Comparison of ENCODE assay signal across 11 mouse cellular contexts in the genomic region with DNA sequence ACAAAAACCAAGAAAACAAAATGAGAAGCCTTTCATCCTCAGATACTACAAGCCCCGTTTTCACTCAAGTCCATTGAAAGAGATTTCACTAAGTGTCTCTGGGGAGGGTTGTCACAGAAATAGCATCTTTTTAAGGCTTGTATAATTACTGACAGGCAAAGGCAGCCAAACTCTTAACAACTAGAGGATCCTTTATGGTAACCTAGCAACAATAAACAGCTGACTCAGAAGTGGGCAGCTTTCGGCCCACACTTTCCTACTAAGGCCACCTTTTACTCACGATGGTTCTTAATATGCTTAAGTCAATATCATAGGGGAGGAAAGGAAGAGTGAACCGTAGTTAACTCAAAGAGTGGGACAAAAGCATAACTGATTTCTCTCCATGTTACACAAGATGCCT. TPM values are rescaled to one million over a fixed set of nuclear protein-coding genes. Genes with fewer than 3 reads are reported as not detected.
DNase-seq lines count a peak whose midpoint lies in the region; ATAC-seq and TF ChIP-seq lines count a peak whose summit lies in the region.
"Had no signal": no experiment of that assay in that cellular context is flagged by ENCODE, and none has a peak within 500 bp of the region (broad histone marks: within the 10 kb centered on the region; RNA-seq: fewer than 3 reads in every experiment).

No protein-coding gene starts in this region.

- H3K4me2 ChIP-seq in hindbrain, embryonic 13.5 days = no peak overlapping the region
- H3K4me2 ChIP-seq in midbrain, embryonic 16.5 days (ENCODE audit: low read length) = no peak overlapping the region
- H3K4me2 ChIP-seq: limb, embryonic 15.5 days had no signal

- DNase-seq in adrenal gland, postnatal 14 days = peak; percentile 21
- no peak for DNase-seq in adrenal gland, postnatal 25 days
- peak in 1 of 2 experiments; percentile 42 for DNase-seq in layer of hippocampus, adult 2 months (ENCODE audit: low spot score in 2 of 2)
- no peak for DNase-seq in layer of hippocampus, adult 9-10 months (ENCODE audit: low spot score)
- no peak for DNase-seq in gastrocnemius, postnatal 10 days
- no peak for DNase-seq in testis, postnatal 14 days (ENCODE audit: low spot score)
- DNase-seq: kidney, postnatal 10 days had no signal

- TF ChIP-seq CTCF in layer of hippocampus, adult 2 months (conservative IDR thresholded peaks at IDR 0.05) = no peak

- 33% methylated on average over 4 of the region's 4 CpGs for WGBS in hindbrain, embryonic 13.5 days
- WGBS in midbrain, embryonic 16.5 days = 24% methylated on average over 4 of the region's 4 CpGs

- H3K4me3 ChIP-seq in layer of hippocampus, adult 2 months = no peak overlapping the region
- H3K4me3 ChIP-seq in hindbrain, embryonic 13.5 days = no peak overlapping the region
- H3K4me3 ChIP-seq in midbrain, embryonic 16.5 days (ENCODE audit: low read depth, low read length) = no peak overlapping the region
- H3K4me3 ChIP-seq: limb, embryonic 15.5 days had no signal

- no peaks in the 10 kb centered on the region; the same call in 1 of the 2 replicates for H3K36me3 ChIP-seq in hindbrain, embryonic 13.5 days
- H3K36me3 ChIP-seq in midbrain, embryonic 16.5 days (ENCODE audit: control insufficient read depth, insufficient read depth, low read length) = no peaks in the 10 kb centered on the region
- H3K36me3 ChIP-seq: limb, embryonic 15.5 days had no signal

- peak; percentile 41 for ATAC-seq in hindbrain, embryonic 13.5 days (ENCODE audit: low FRiP score)
- peak; percentile 78 for ATAC-seq in midbrain, embryonic 16.5 days

- peaks cover 20% of the 10 kb centered on the region for H3K4me1 ChIP-seq in hindbrain, embryonic 13.5 days (replicated peaks)
- H3K4me1 ChIP-seq in midbrain, embryonic 16.5 days (ENCODE audit: control insufficient read depth, insufficient read depth, low read length) = peaks cover 15% of the 10 kb centered on the region
- H3K4me1 ChIP-seq: limb, embryonic 15.5 days had no signal

- H3K27me3 ChIP-seq in hindbrain, embryonic 13.5 days = no peaks in the 10 kb centered on the region
- no peaks in the 10 kb centered on the region for H3K27me3 ChIP-seq in midbrain, embryonic 16.5 days (ENCODE audit: control insufficient read depth, insufficient read depth, low read depth, low read length)
- H3K27me3 ChIP-seq: limb, embryonic 15.5 days had no signal

- no peak overlapping the region for H3K9ac ChIP-seq in hindbrain, embryonic 13.5 days
- H3K9ac ChIP-seq in midbrain, embryonic 16.5 days (ENCODE audit: low read depth, low read length) = no peak overlapping the region
- H3K9ac ChIP-seq: limb, embryonic 15.5 days had no signal

- H3K27ac ChIP-seq in layer of hippocampus, adult 2 months = peak overlapping the region; percentile 76
- H3K27ac ChIP-seq in hindbrain, embryonic 13.5 days = peak overlapping the region; percentile 37; the same call in 1 of the 2 replicates
- H3K27ac ChIP-seq in midbrain, embryonic 16.5 days (ENCODE audit: low read length) = no peak overlapping the region; the same call in 1 of the 2 replicates
- H3K27ac ChIP-seq: limb, embryonic 15.5 days; macrophage had no signal

- H3K9me3 ChIP-seq in hindbrain, embryonic 13.5 days = no peaks in the 10 kb centered on the region
- H3K9me3 ChIP-seq in midbrain, embryonic 16.5 days (replicated peaks; ENCODE audit: control insufficient read depth, low read length, poor library complexity, severe bottlenecking) = no peaks in the 10 kb centered on the region
- H3K9me3 ChIP-seq: limb, embryonic 15.5 days had no signal

RNA-seq across cellular contexts. Expression of a gene that starts 53.3 kb away (rescaled TPM):
- 15.8 and 17.3 TPM in 2 replicates for total RNA-seq in adrenal gland, postnatal 14 days (2021)
- total RNA-seq in adrenal gland, postnatal 25 days (2021) = 12.8 and 13.8 TPM in 2 replicates
- 1 to 10 TPM; 3.8 to 4.8 TPM for total RNA-seq in layer of hippocampus, adult 2 months (2021)
- 3.0 and 4.1 TPM in 2 replicates for polyA plus RNA-seq in hindbrain, embryonic 13.5 days (2015; fragmentation: Nextera tagmentation; extraction: Ambion mirVana)
- 2.0 and 2.7 TPM in 2 replicates for polyA plus RNA-seq in midbrain, embryonic 16.5 days (2015; fragmentation: Nextera tagmentation; extraction: Ambion mirVana)
- total RNA-seq in gastrocnemius, postnatal 10 days (2021) = 10 to 100 TPM; 28.1 to 29.0 TPM
